Mouse (Mus musculus) myocyte (in vitro differentiated cells): ENCODE results near the gene Hoxb9. TPM values are rescaled to one million over a fixed set of nuclear protein-coding genes. Genes with fewer than 3 reads are reported as not detected.

Experiments used
- H3K27me3 ChIP-seq: one replicate; pipeline ENCODE4 v1.6.1; 2011; ENCODE audit not compliant: control insufficient read depth, insufficient read depth, insufficient read length
- H3K36me3 ChIP-seq: one replicate; pipeline ENCODE4 v1.6.1; 2011; ENCODE audit not compliant: control insufficient read depth, insufficient read depth
- H3K4me2 ChIP-seq: one replicate; pipeline ENCODE4 v1.6.1; 2011; ENCODE audit warnings: low read depth, control low read depth
- H3K4me3 ChIP-seq: one replicate; pipeline ENCODE4 v1.5.1; 2011; ENCODE audit warnings: mild to moderate bottlenecking, control low read depth, moderate library complexity
- H3K79me2 ChIP-seq: one replicate; pipeline ENCODE4 v1.6.1; 2011; ENCODE audit not compliant: control insufficient read depth, insufficient read depth
- H3ac ChIP-seq: one replicate; pipeline ENCODE4 v1.6.1; 2011; ENCODE audit not compliant: control insufficient read depth, insufficient read length
- CEBPB ChIP-seq: IDR thresholded peaks from 2 replicates; pipeline ENCODE4 v1.6.1; 2011; ENCODE audit warnings: mild to moderate bottlenecking, moderate library complexity; ENCODE audit not compliant: poor library complexity, insufficient read depth, severe bottlenecking
- E2F4 ChIP-seq: IDR thresholded peaks from one replicate; pipeline ENCODE4 v1.6.1; 2011; ENCODE audit warnings: mild to moderate bottlenecking, control low read depth, moderate library complexity; ENCODE audit not compliant: insufficient read depth
- MAX ChIP-seq: IDR thresholded peaks from one replicate; pipeline ENCODE4 v1.6.1; 2011; ENCODE audit warnings: low read depth, mild to moderate bottlenecking, control low read depth
- MYOD1 ChIP-seq, 3 experiments: IDR thresholded peaks; one replicate each; pipeline ENCODE4 v1.6.1; 2011; ENCODE audit warnings: control low read depth in 2 of 3, low read depth in 2 of 3, mild to moderate bottlenecking in 2 of 3, moderate library complexity in 1 of 3; ENCODE audit not compliant: insufficient read length in 2 of 3, control insufficient read depth in 1 of 3
- MYOG ChIP-seq, 3 experiments: IDR thresholded peaks; one replicate each; pipeline ENCODE4 v1.6.1; 2011; ENCODE audit warnings: control low read depth in 2 of 3, low read depth in 2 of 3, mild to moderate bottlenecking in 2 of 3; ENCODE audit not compliant: insufficient read length in 2 of 3, control insufficient read depth in 1 of 3, insufficient read depth in 1 of 3
- POLR2A ChIP-seq: IDR thresholded peaks from one replicate; pipeline ENCODE4 v1.6.1; 2011; ENCODE audit warnings: low read depth, mild to moderate bottlenecking, control low read depth, moderate library complexity; ENCODE audit not compliant: insufficient read length
- POLR2AphosphoS2 ChIP-seq: IDR thresholded peaks from one replicate; pipeline ENCODE4 v1.6.1; 2011; ENCODE audit warnings: low read depth, control low read depth; ENCODE audit not compliant: insufficient read length
- REST ChIP-seq: IDR thresholded peaks from one replicate; pipeline ENCODE4 v1.6.1; 2011; ENCODE audit warnings: mild to moderate bottlenecking, control low read depth, moderate library complexity; ENCODE audit not compliant: insufficient read depth, insufficient read length
- SRF ChIP-seq: IDR thresholded peaks from one replicate; pipeline ENCODE4 v1.6.1; 2011; ENCODE audit warnings: low read depth; ENCODE audit not compliant: control insufficient read depth, insufficient read length
- TCF12 ChIP-seq: IDR thresholded peaks from one replicate; pipeline ENCODE4 v1.6.1; 2011; ENCODE audit warnings: mild to moderate bottlenecking, control low read depth; ENCODE audit not compliant: poor library complexity, insufficient read depth, severe bottlenecking
- TCF3 ChIP-seq: IDR thresholded peaks from one replicate; pipeline ENCODE4 v1.6.1; 2011; ENCODE audit warnings: low read depth, control low read depth; ENCODE audit not compliant: insufficient read length
- USF1 ChIP-seq: IDR thresholded peaks from one replicate; pipeline ENCODE4 v1.6.1; 2011; ENCODE audit warnings: low read depth, mild to moderate bottlenecking, control low read depth, moderate library complexity
- polyA plus RNA-seq: library from polyadenylated mRNA; unstranded; fragments of >200 nt; fragmentation: generic; extraction: Trizol; gene quantifications from one replicate; pipeline ENCODE4 v1.2.1, GENCODE M21; 2012; ENCODE audit warnings: missing spikeins

Gene Hoxb9
- polyA plus RNA-seq, 1 experiment, result 0.24 TPM

- H3K27me3 ChIP-seq, result peaks cover 64% of the 10 kb centered on the region
- no peak overlapping the region for H3K4me3 ChIP-seq
- no peak for TF ChIP-seq SRF
- no peak for TF ChIP-seq MYOD1 (IDR thresholded peaks at IDR 0.05; ENCODE audit: control insufficient read depth in 1 of 3, insufficient read length in 2 of 3, low read depth in 2 of 3)
- no peak for TF ChIP-seq MAX
- TF ChIP-seq REST, result no peak
- TF ChIP-seq TCF3, result no peak
- no peak for TF ChIP-seq CEBPB
- no peak for TF ChIP-seq USF1
- H3K79me2 ChIP-seq, result no peaks in the 10 kb centered on the region
- H3ac ChIP-seq, result no peak overlapping the region
- no peaks in the 10 kb centered on the region for H3K36me3 ChIP-seq
- no peak overlapping the region for H3K4me2 ChIP-seq
These were observed 20.4 kb upstream of the Hoxb9 start for GRCm38 (mm10) chr11:96250901-96251300.

GRCm38 (mm10) chr11:96251480-96252031, 19.7 kb upstream of the Hoxb9 start:
- Histone ChIP-seq H3ac (no peak overlapping the region), H3K27me3 (peaks cover 69% of the 10 kb centered on the region), H3K4me2 (no peak overlapping the region), H3K36me3 (no peaks in the 10 kb centered on the region), H3K4me3 (no peak overlapping the region), H3K79me2 (no peaks in the 10 kb centered on the region)
- TF ChIP-seq POLR2AphosphoS2, result no peak
- TF ChIP-seq POLR2A, result no peak
- TF ChIP-seq TCF3, result no peak

GRCm38 (mm10) chr11:96252541-96253120, 18.6 kb upstream of the Hoxb9 start:
- H3K36me3 ChIP-seq, result no peaks in the 10 kb centered on the region
- no peaks in the 10 kb centered on the region for H3K79me2 ChIP-seq
- no peak overlapping the region for H3ac ChIP-seq
- H3K4me2 ChIP-seq, result no peak overlapping the region
- H3K4me3 ChIP-seq, result no peak overlapping the region
- no peak for TF ChIP-seq MAX
- no peak for TF ChIP-seq POLR2AphosphoS2
- TF ChIP-seq CEBPB, result no peak
- no peak for TF ChIP-seq E2F4
- no peak for TF ChIP-seq TCF12
- no peak for TF ChIP-seq USF1
- H3K27me3 ChIP-seq, result peaks cover 79% of the 10 kb centered on the region

GRCm38 (mm10) chr11:96254221-96254620, 17.0 kb upstream of the Hoxb9 start:
- no peaks in the 10 kb centered on the region for H3K79me2 ChIP-seq
- TF ChIP-seq POLR2A (no peak), E2F4 (no peak), MYOG (IDR thresholded peaks at IDR 0.05; ENCODE audit: control insufficient read depth in 1 of 3, insufficient read depth in 1 of 3, insufficient read length in 2 of 3, low read depth in 2 of 3) (no peak), TCF3 (no peak), TCF12 (no peak), REST (no peak)
- peaks cover 79% of the 10 kb centered on the region for H3K27me3 ChIP-seq
- H3K4me2 ChIP-seq, result no peak overlapping the region
- H3K36me3 ChIP-seq, result no peaks in the 10 kb centered on the region
- no peak overlapping the region for H3ac ChIP-seq
- H3K4me3 ChIP-seq, result no peak overlapping the region

- Histone ChIP-seq H3ac (no peak overlapping the region), H3K4me3 (no peak overlapping the region), H3K36me3 (no peaks in the 10 kb centered on the region), H3K27me3 (peaks cover 72% of the 10 kb centered on the region), H3K79me2 (no peaks in the 10 kb centered on the region), H3K4me2 (no peak overlapping the region)
- no peak for TF ChIP-seq SRF
- TF ChIP-seq E2F4, result no peak
- TF ChIP-seq MYOG (IDR thresholded peaks at IDR 0.05; ENCODE audit: control insufficient read depth in 1 of 3, insufficient read depth in 1 of 3, insufficient read length in 2 of 3, low read depth in 2 of 3), result no peak
- TF ChIP-seq MAX, result no peak
- TF ChIP-seq USF1, result no peak
- TF ChIP-seq POLR2A, result no peak
- no peak for TF ChIP-seq MYOD1 (IDR thresholded peaks at IDR 0.05; ENCODE audit: control insufficient read depth in 1 of 3, insufficient read length in 2 of 3, low read depth in 2 of 3)
- no peak for TF ChIP-seq POLR2AphosphoS2
- no peak for TF ChIP-seq REST
- no peak for TF ChIP-seq TCF3
- no peak for TF ChIP-seq CEBPB
- no peak for TF ChIP-seq TCF12
These were observed 15.9 kb upstream of the Hoxb9 start for GRCm38 (mm10) chr11:96255111-96255995.
